Mouse (Mus musculus) retina, adult 2 months (tissue): ENCODE data around the gene Tmem8.
"Not testable (repeated sequence)": the region's sequence is repeated elsewhere in the genome, so short reads cannot be mapped to it uniquely, and the experiment has no call there.

ENCODE experiments used
- DNase-seq: peaks from one replicate; pipeline ENCODE4 v3.0.0-alpha.2; 2012; ENCODE audit warnings: low read depth, low spot score

The Tmem8 gene

GRCm38 (mm10) chr17:26113181-26113948 is at the start of gene Tmem8:
Tmem8 (plus strand) TSS chr17:26113299.
- DNase-seq = no peak

GRCm38 (mm10) chr17:26064916-26065315 is 48.2 kb upstream of the Tmem8 start:
- no peak for DNase-seq

- DNase-seq = no peak
Measured at GRCm38 (mm10) chr17:26066488-26067020, 46.5 kb upstream of the Tmem8 start.

- DNase-seq = no peak
Measured at GRCm38 (mm10) chr17:26068024-26068830, 44.9 kb upstream of the Tmem8 start.

- peak; percentile 87 for DNase-seq
Measured at GRCm38 (mm10) chr17:26068831-26069739, 44.0 kb upstream of the Tmem8 start, which contains the start of gene Rab11fip3. Rab11fip3 (minus strand) TSS chr17:26069555.

GRCm38 (mm10) chr17:26070136-26070535 is 43.0 kb upstream of the Tmem8 start:
- no peak for DNase-seq

GRCm38 (mm10) chr17:26075246-26075645 is 37.9 kb upstream of the Tmem8 start:
- DNase-seq = no peak

GRCm38 (mm10) chr17:26078851-26079250 is 34.2 kb upstream of the Tmem8 start:
- no peak for DNase-seq

GRCm38 (mm10) chr17:26080867-26081266 is 32.2 kb upstream of the Tmem8 start:
- no peak for DNase-seq

- DNase-seq = no peak
Measured at GRCm38 (mm10) chr17:26087059-26087564, 26.0 kb upstream of the Tmem8 start.

- peak; percentile 85 for DNase-seq
Measured at GRCm38 (mm10) chr17:26089905-26090632, 23.0 kb upstream of the Tmem8 start, which contains the start of gene Decr2. Decr2 (minus strand) TSS chr17:26090337.

- DNase-seq = no peak
Measured at GRCm38 (mm10) chr17:26094531-26095110, 18.5 kb upstream of the Tmem8 start.

- no peak for DNase-seq
Measured at GRCm38 (mm10) chr17:26095121-26095740, 17.9 kb upstream of the Tmem8 start, which contains the start of gene Nme4. Nme4 (minus strand) TSS chr17:26095602.

- DNase-seq = no peak
Measured at GRCm38 (mm10) chr17:26098461-26098860, 14.6 kb upstream of the Tmem8 start.

GRCm38 (mm10) chr17:26099316-26099715 is 13.8 kb upstream of the Tmem8 start:
- not testable (repeated sequence) for DNase-seq

- DNase-seq = no peak
Measured at GRCm38 (mm10) chr17:26100166-26100565, 12.9 kb upstream of the Tmem8 start.

GRCm38 (mm10) chr17:26101478-26101877 is 11.6 kb upstream of the Tmem8 start:
- no peak for DNase-seq

- DNase-seq = no peak
Measured at GRCm38 (mm10) chr17:26105619-26106018, 7.5 kb upstream of the Tmem8 start.

- no peak for DNase-seq
Measured at GRCm38 (mm10) chr17:26110156-26110555, 2.9 kb upstream of the Tmem8 start.
